Mouse (Mus musculus) thymus, adult 2 months (tissue): ENCODE measurements around the gene Msrb3. TPM values are rescaled to one million over a fixed set of nuclear protein-coding genes. Genes with fewer than 3 reads are reported as not detected.
A peak's percentile ranks its signal among the peaks of the same experiment; 100 is the strongest.

ENCODE experiments used
- DNase-seq: peaks from one replicate; pipeline ENCODE4 v3.0.0; 2021
- H3K27ac ChIP-seq: fragments of 200-500 bp; 2 replicates; pipeline ENCODE4 v1.5.1; 2012; ENCODE audit warnings: low read length, control low read depth; ENCODE audit not compliant: control insufficient read depth, insufficient read depth
- H3K27me3 ChIP-seq: fragments of 200-500 bp; 2 replicates; pipeline ENCODE4 v1.6.1; 2012; ENCODE audit warnings: mild to moderate bottlenecking, low read length, moderate library complexity, mixed read lengths; ENCODE audit not compliant: control insufficient read depth, insufficient read depth
- H3K36me3 ChIP-seq: fragments of 200-500 bp; 2 replicates; pipeline ENCODE4 v1.6.1; 2012; ENCODE audit warnings: mild to moderate bottlenecking, low read length, moderate library complexity; ENCODE audit not compliant: control insufficient read depth, insufficient read depth
- H3K4me1 ChIP-seq: fragments of 200-500 bp; replicated peaks from 2 replicates; pipeline ENCODE4 v1.6.1; 2012; ENCODE audit warnings: low read length; ENCODE audit not compliant: control insufficient read depth, insufficient read depth
- H3K4me3 ChIP-seq: fragments of 200-500 bp; 2 replicates; pipeline ENCODE4 v1.5.1; 2012; ENCODE audit warnings: mild to moderate bottlenecking, low read length, control low read depth, moderate library complexity; ENCODE audit not compliant: control insufficient read depth, insufficient read depth
- CTCF ChIP-seq: fragments of 200-500 bp; IDR thresholded peaks from 2 replicates; pipeline ENCODE4 v1.5.1; 2012; ENCODE audit warnings: mild to moderate bottlenecking, control low read depth, low read length, moderate library complexity, borderline replicate concordance; ENCODE audit not compliant: control insufficient read depth, poor library complexity, insufficient read depth; ENCODE audit errors: extremely low read depth
- POLR2A ChIP-seq: fragments of 200-500 bp; IDR thresholded peaks from 2 replicates; pipeline ENCODE4 v1.6.1; 2012; ENCODE audit warnings: mild to moderate bottlenecking, low read length, control low read depth, moderate library complexity; ENCODE audit not compliant: control insufficient read depth, poor library complexity, insufficient read depth; ENCODE audit errors: extremely low read depth
- WGBS: fragments of 180-500 bp; shearing (Covaris S2); methylation state at CpG from one replicate; pipeline ENCODE4 v1.1.7; 2018; 5-methylcytosine and 5-hydroxymethylcytosine counted together
- polyA plus RNA-seq: library from polyadenylated mRNA; depleted of rRNA; stranded (reverse); fragments of >200 nt; gene quantifications from 2 replicates; pipeline ENCODE4 v1.2.3, GENCODE M21; 2012

The Msrb3 gene
- polyA plus RNA-seq, 1 experiment: 5.4 TPM

DNA sequence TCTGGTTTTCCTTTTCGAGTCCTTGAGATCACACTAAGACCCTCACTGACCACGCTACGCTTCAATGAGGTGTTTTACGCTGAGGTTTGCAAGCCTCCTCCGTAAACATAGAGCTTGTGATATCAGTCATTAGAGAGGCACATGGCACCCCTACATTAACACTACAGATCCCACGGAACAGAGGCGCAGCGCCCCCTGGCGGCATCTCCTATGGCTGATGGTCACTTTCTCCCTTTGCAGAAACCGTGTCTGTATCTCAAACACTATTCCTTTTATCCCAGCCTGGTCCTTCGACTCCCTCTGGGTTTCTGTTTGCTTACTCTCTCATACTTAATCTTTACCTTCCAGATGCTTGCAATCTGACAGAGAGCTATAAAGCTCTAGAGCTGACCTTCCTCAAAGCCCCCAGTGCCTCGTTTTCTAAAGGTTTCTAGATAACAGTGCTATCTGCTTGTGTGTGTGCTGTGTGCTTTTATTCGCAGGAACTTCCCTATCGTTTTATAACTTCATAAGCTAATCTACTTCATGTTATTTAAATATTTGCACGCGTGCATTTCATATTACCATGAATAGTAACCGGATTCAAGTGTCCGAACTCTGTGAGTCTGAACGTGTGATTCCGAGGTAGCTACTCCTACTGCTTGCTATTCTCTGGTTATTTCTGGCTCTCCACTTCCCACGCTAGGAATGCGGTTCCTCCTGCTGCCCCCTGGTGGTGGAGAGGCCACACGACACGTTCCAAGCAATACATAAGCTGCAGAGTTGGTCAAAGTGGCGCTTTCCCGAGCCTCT lies 23.0 kb downstream of the Msrb3 start:
- H3K36me3 ChIP-seq: no peaks in the 10 kb centered on the region
- no peak for TF ChIP-seq POLR2A
- peak; percentile 86; the same call in 1 of the 2 replicates for TF ChIP-seq CTCF
- peak; percentile 70 for DNase-seq
- 25% methylated on average over 26 of the region's 26 CpGs for whole genome bisulfite sequencing
- H3K4me3 ChIP-seq: no peak overlapping the region
- no peak overlapping the region for H3K27ac ChIP-seq
- H3K27me3 ChIP-seq: no peaks in the 10 kb centered on the region
- no peaks in the 10 kb centered on the region for H3K4me1 ChIP-seq

DNA sequence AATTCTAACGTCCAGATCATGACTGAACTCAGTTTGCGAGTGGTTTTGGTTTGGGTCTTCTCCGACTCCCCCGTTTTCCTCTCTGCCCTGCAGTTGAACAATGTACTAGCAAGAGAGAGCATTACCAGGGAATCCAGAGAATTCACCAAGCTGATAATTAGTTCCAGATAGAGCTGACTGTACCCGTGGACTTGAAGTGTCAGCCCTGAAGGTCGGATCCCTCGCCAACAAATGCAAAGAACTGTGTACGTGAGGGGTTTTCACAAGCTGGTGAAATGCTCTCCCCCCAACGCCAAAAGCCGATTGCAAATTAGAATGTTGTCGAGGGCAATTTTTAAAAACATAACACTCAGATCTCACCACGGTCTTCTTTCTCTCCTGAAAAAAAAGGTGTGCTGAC lies 24.6 kb downstream of the Msrb3 start:
- Histone ChIP-seq H3K4me3 (no peak overlapping the region), H3K27ac (no peak overlapping the region), H3K27me3 (no peaks in the 10 kb centered on the region), H3K36me3 (no peaks in the 10 kb centered on the region), H3K4me1 (no peaks in the 10 kb centered on the region)
- no peak for DNase-seq
- 94% methylated on average over 12 of the region's 12 CpGs for WGBS
- TF ChIP-seq POLR2A (no peak), CTCF (no peak)

DNA sequence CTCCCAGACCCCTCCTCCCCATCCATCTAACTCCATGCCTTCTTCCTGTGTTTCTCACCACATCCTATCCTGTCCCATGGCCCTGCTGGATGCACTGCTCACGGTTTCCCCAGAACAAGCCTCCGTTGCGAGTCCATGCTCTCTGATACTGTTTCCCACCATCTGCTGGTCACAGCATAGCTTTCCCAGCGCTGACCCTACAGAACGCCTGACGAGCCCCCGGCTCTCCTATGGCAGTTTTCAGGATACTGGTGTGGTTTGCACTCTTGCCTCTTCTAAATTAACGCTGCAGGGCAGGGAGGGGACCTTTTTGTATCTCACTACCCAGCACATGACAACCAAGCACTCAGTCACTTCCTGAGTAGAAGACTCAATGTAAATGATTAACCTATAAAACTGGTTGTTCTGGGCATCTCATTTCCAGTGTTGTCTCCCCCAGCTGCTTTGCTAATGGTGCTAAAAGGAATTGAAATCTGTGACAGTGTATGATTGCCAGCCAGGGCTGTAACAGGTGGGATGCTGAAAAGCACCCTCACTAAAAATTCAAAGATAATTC lies 25.2 kb downstream of the Msrb3 start:
- Histone ChIP-seq H3K4me1 (no peaks in the 10 kb centered on the region), H3K4me3 (no peak overlapping the region), H3K27me3 (no peaks in the 10 kb centered on the region), H3K27ac (no peak overlapping the region), H3K36me3 (no peaks in the 10 kb centered on the region)
- DNase-seq: no peak
- no peak for TF ChIP-seq POLR2A
- no peak for TF ChIP-seq CTCF
- 91% methylated on average over 8 of the region's 8 CpGs for WGBS

DNA sequence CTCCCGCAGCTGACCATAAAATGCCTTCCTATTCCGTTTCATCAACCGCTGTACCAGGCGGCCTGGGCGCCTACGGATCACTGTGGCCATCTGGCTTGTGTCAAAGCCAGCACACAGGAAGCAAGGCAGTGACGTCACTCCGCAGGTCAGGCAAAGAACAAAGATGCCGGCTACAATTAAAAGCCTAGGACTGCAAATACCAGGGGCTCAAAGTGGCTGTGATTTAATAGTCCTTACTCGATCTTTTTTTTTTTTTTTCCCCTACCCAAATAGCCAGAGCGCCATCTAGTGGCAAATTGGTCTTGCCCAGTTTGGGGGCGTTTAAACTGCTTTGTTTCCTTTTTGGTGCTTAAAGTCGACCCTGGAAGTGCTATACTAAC lies 26.4 kb downstream of the Msrb3 start:
- H3K27ac ChIP-seq: no peak overlapping the region
- WGBS: 9% methylated on average over 13 of the region's 13 CpGs
- peak; percentile 13 for DNase-seq
- H3K36me3 ChIP-seq: no peaks in the 10 kb centered on the region
- H3K4me3 ChIP-seq: no peak overlapping the region
- no peaks in the 10 kb centered on the region for H3K4me1 ChIP-seq
- H3K27me3 ChIP-seq: no peaks in the 10 kb centered on the region
- no peak for TF ChIP-seq POLR2A
- 0 out of 2 replicates have a peak, but pooled peaks have one; percentile 13 for TF ChIP-seq CTCF

- H3K4me3 ChIP-seq: no peak overlapping the region
Observed at GRCm38 (mm10) chr10:120871630-120872482, 27.0 kb downstream of the Msrb3 start.

GRCm38 (mm10) chr10:120871096-120871495 lies 27.8 kb downstream of the Msrb3 start:
- 77% methylated on average over 14 of the region's 14 CpGs for WGBS

More at GRCm38 (mm10) chr10:120871630-120872482, 27.0 kb downstream of the Msrb3 start:
- WGBS: 69% methylated on average over 22 of the region's 22 CpGs
- no peak for DNase-seq
- no peak for TF ChIP-seq POLR2A
- no peak for TF ChIP-seq CTCF
- Histone ChIP-seq H3K36me3 (no peaks in the 10 kb centered on the region), H3K27me3 (no peaks in the 10 kb centered on the region), H3K4me1 (no peaks in the 10 kb centered on the region), H3K27ac (no peak overlapping the region)

More at GRCm38 (mm10) chr10:120871096-120871495, 27.8 kb downstream of the Msrb3 start:
- H3K4me3 ChIP-seq: no peak overlapping the region
- no peaks in the 10 kb centered on the region for H3K4me1 ChIP-seq
- no peak overlapping the region for H3K27ac ChIP-seq
- no peaks in the 10 kb centered on the region for H3K36me3 ChIP-seq
- TF ChIP-seq CTCF (no peak), POLR2A (no peak)
- H3K27me3 ChIP-seq: no peaks in the 10 kb centered on the region
- no peak for DNase-seq
